Mouse (Mus musculus): ENCODE results near the gene Prg3. TPM values are rescaled to one million over a fixed set of nuclear protein-coding genes. Genes with fewer than 3 reads are reported as not detected.

Prg3 gene
- polyA plus RNA-seq, 1 experiment from 2014 or later, result not detected

DNA sequence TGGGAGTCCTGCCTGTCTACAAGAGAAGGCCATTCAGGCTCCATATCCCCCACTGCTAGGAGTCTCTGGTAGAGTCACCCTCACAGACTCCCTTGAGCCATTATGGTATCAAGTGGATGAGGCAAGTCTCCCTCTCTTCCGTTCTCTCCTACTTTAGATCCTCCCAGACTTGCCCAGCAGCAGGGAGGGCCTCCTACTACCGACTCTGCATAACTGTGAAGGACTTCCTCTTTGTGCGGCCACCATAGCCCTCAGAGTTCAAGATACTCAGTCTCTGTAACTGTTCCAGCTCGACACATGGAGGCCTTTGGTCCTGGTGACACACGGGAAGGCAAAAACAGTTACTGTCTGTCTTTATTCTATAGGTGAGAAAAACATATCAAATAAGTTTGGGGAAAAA, 39.3 kb downstream of the Prg3 start:
- no peaks in the 10 kb centered on the region for H3K36me3 ChIP-seq (ENCODE audit: poor library complexity, severe bottlenecking)
- no peaks in the 10 kb centered on the region for H3K9me3 ChIP-seq (replicated peaks)
- H3K4me2 ChIP-seq, result no peak overlapping the region
- H3K27ac ChIP-seq, result no peak overlapping the region
- H3K27me3 ChIP-seq, result no peaks in the 10 kb centered on the region
- ATAC-seq, result no peak
- no peaks in the 10 kb centered on the region for H3K4me1 ChIP-seq
- 79% methylated on average over 5 of the region's 5 CpGs for WGBS
- H3K4me3 ChIP-seq, result no peak overlapping the region
- H3K9ac ChIP-seq, result no peak overlapping the region

GRCm38 (mm10) chr2:85029897-85030296, 41.9 kb downstream of the Prg3 start:
- H3K9me3 ChIP-seq (replicated peaks), result no peaks in the 10 kb centered on the region
- H3K9ac ChIP-seq, result no peak overlapping the region
- H3K4me1 ChIP-seq, result no peaks in the 10 kb centered on the region
- H3K4me2 ChIP-seq, result no peak overlapping the region
- H3K36me3 ChIP-seq (ENCODE audit: poor library complexity, severe bottlenecking), result no peaks in the 10 kb centered on the region
- no peak overlapping the region for H3K27ac ChIP-seq
- WGBS, result 67% methylated on average over 6 of the region's 6 CpGs
- H3K27me3 ChIP-seq, result no peaks in the 10 kb centered on the region
- no peak overlapping the region for H3K4me3 ChIP-seq
- ATAC-seq, result no peak

DNA sequence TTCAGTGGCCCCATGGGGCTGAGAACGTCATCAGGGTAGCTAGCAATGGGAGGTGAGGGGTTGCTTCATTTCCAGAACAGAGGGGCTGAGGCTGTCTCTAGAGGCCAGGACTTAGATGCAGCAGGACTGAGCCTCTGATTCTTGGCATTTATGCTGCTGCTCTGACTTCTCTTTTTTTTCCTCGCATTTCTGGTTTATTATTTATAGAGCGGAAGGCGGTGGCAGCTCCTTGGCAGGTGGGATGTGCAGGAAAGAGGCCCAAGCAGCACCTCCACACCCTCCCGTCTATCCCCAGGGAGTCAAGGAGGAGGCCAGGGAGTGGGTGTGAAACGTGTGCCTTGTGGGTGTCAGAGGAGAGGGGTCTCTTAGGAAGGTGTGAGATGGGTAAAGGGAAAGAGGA, 43.0 kb downstream of the Prg3 start:
- no peaks in the 10 kb centered on the region for H3K4me1 ChIP-seq
- H3K27ac ChIP-seq, result no peak overlapping the region
- no peak overlapping the region for H3K4me2 ChIP-seq
- ATAC-seq, result no peak
- no peaks in the 10 kb centered on the region for H3K9me3 ChIP-seq (replicated peaks)
- WGBS, result 69% methylated on average over 6 of the region's 6 CpGs
- no peak overlapping the region for H3K4me3 ChIP-seq
- no peaks in the 10 kb centered on the region for H3K27me3 ChIP-seq
- no peak overlapping the region for H3K9ac ChIP-seq
- no peaks in the 10 kb centered on the region for H3K36me3 ChIP-seq (ENCODE audit: poor library complexity, severe bottlenecking)

- 84% methylated on average over 2 of the region's 2 CpGs for WGBS
- ATAC-seq, result no peak
- Histone ChIP-seq H3K27ac (no peak overlapping the region), H3K9ac (no peak overlapping the region), H3K4me3 (no peak overlapping the region), H3K4me1 (peaks cover 11% of the 10 kb centered on the region), H3K36me3 (ENCODE audit: poor library complexity, severe bottlenecking) (no peaks in the 10 kb centered on the region), H3K4me2 (no peak overlapping the region), H3K27me3 (no peaks in the 10 kb centered on the region), H3K9me3 (replicated peaks) (no peaks in the 10 kb centered on the region)
Measured at GRCm38 (mm10) chr2:85033121-85033520, 45.1 kb downstream of the Prg3 start.

- ATAC-seq, result no peak
- Histone ChIP-seq H3K4me1 (peaks cover 18% of the 10 kb centered on the region), H3K9me3 (replicated peaks) (no peaks in the 10 kb centered on the region), H3K36me3 (ENCODE audit: poor library complexity, severe bottlenecking) (0 out of 2 replicates have a peak, but pooled peaks cover under 1% of the 10 kb centered on the region), H3K4me2 (no peak overlapping the region), H3K4me3 (no peak overlapping the region), H3K27me3 (no peaks in the 10 kb centered on the region), H3K27ac (no peak overlapping the region), H3K9ac (no peak overlapping the region)
- 84% methylated on average over 7 of the region's 7 CpGs for WGBS
Measured at GRCm38 (mm10) chr2:85034169-85034568, 46.2 kb downstream of the Prg3 start.

- Histone ChIP-seq H3K27me3 (no peaks in the 10 kb centered on the region), H3K4me1 (peaks cover 18% of the 10 kb centered on the region), H3K9ac (peak overlapping the region; percentile 93), H3K4me3 (peak overlapping the region; percentile 86), H3K9me3 (replicated peaks) (no peaks in the 10 kb centered on the region), H3K27ac (peak overlapping the region; percentile 81; the same call in 1 of the 2 replicates), H3K36me3 (ENCODE audit: poor library complexity, severe bottlenecking) (peaks cover 24% of the 10 kb centered on the region), H3K4me2 (peak overlapping the region; percentile 73)
- peak; percentile 52 for ATAC-seq
- WGBS, result 9% methylated on average over 11 of the region's 11 CpGs
Measured at GRCm38 (mm10) chr2:85036507-85037046, 48.6 kb downstream of the Prg3 start.

DNA sequence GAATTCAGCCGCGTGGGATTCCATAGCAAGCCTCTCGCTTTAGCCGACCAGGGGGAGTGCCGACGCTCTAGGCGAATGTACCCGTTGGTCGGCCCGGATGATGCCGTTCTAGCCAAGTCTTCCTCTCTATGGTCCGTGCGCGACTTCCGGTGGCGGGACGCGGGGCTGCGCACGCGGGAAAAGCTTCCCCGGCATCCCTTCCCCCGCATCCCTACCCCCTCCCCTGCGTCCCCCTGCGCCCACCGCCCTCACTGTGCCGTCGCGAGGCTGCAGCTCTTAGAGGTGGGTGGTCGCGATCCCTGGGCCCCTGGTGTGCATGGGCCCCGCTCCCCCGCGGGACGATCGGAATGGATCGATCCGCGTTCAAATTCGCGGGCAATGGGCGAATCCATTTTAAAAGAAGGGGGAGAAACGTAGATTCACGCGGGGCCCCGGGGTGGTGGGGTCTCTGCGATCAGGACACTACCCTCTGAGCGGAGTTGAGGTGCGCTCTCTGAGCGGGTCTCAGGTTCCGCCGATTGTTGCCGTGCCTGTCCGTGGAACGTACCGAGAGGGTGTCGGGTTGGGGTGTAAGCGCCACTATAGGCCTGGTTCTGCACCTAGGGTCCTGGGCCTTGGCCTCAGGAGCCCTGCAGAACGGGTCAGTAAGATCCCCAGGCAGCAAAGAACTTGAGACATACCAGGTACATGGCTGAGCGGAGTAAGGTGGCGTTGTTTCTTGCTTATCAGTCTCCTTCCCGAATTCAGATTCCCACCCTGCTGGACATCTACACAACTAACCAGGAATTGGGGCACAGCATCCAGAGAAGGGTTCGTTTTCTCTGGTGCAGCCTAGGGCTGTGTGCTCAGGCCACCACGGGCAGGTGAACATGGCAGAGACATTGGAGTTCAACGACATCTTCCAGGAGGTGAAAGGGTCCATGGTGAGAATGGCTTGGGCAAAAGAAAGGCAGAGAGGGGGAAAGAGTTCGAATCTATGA, 49.3 kb downstream of the Prg3 start, which contains the start of the genes Ssrp1 and P2rx3:
Ssrp1 (plus strand) TSS at position 188 of the 980 bp plus-strand sequence.
P2rx3 (minus strand) TSS at position 416 of the 980 bp plus-strand sequence.
- Histone ChIP-seq H3K9me3 (replicated peaks) (no peaks in the 10 kb centered on the region), H3K4me2 (peak within 1 kb of the TSS; percentile 73), H3K4me3 (peak within 1 kb of the TSS; percentile 86), H3K4me1 (peaks cover 18% of the 10 kb centered on the region), H3K27ac (peak within 1 kb of the TSS; percentile 81), H3K36me3 (ENCODE audit: poor library complexity, severe bottlenecking) (peaks cover 32% of the 10 kb centered on the region), H3K27me3 (no peaks in the 10 kb centered on the region), H3K9ac (peak within 1 kb of the TSS; percentile 93)
- 1% methylated on average over 63 of the region's 66 CpGs for WGBS
- ATAC-seq, result peak; percentile 98

GRCm38 (mm10) chr2:85038336-85038735, 50.3 kb downstream of the Prg3 start:
- Histone ChIP-seq H3K9ac (peak overlapping the region; percentile 93), H3K9me3 (replicated peaks) (no peaks in the 10 kb centered on the region), H3K27ac (no peak overlapping the region), H3K36me3 (ENCODE audit: poor library complexity, severe bottlenecking) (peaks cover 42% of the 10 kb centered on the region), H3K4me3 (peak overlapping the region; percentile 86), H3K27me3 (no peaks in the 10 kb centered on the region), H3K4me1 (peaks cover 18% of the 10 kb centered on the region), H3K4me2 (peak overlapping the region; percentile 73)
- ATAC-seq, result no peak
- WGBS, result 77% methylated on average over 13 of the region's 13 CpGs

Other genes starting within 250 kb of the Prg3 start
- 6.1 and 7.5 TPM in 2 replicates for gene Gm19426, start 244.6 kb upstream of the Prg3 start, polyA plus RNA-seq (2015; fragmentation: Nextera tagmentation; extraction: Ambion mirVana)
- gene Serping1, start 212.8 kb upstream of the Prg3 start, polyA plus RNA-seq (2015; fragmentation: Nextera tagmentation; extraction: Ambion mirVana), result 22.3 and 25.6 TPM in 2 replicates
- 19.1 and 21.1 TPM in 2 replicates for gene Ube2l6, start 189.4 kb upstream of the Prg3 start, polyA plus RNA-seq (2015; fragmentation: Nextera tagmentation; extraction: Ambion mirVana)
- 0.09 TPM in 1 of 2 replicates, not detected in the other for gene Smtnl1, start 165.6 kb upstream of the Prg3 start, polyA plus RNA-seq (2015; fragmentation: Nextera tagmentation; extraction: Ambion mirVana)
- gene Timm10, start 161.2 kb upstream of the Prg3 start, polyA plus RNA-seq (2015; fragmentation: Nextera tagmentation; extraction: Ambion mirVana), result 58.0 and 62.5 TPM in 2 replicates
- gene Slc43a1, start 149.4 kb upstream of the Prg3 start, polyA plus RNA-seq (2015; fragmentation: Nextera tagmentation; extraction: Ambion mirVana), result 5.4 and 7.5 TPM in 2 replicates
- gene Rtn4rl2, start 101.5 kb upstream of the Prg3 start, polyA plus RNA-seq (2015; fragmentation: Nextera tagmentation; extraction: Ambion mirVana), result 3.6 and 5.6 TPM in 2 replicates
- 5.9 and 6.6 TPM in 2 replicates for gene Slc43a3, start 51.6 kb upstream of the Prg3 start, polyA plus RNA-seq (2015; fragmentation: Nextera tagmentation; extraction: Ambion mirVana)
- gene Prg2, start 7.8 kb upstream of the Prg3 start, polyA plus RNA-seq (2015; fragmentation: Nextera tagmentation; extraction: Ambion mirVana), result 0.44 TPM in 1 of 2 replicates, not detected in the other
- 281 and 310 TPM in 2 replicates for gene Ssrp1, start 49.0 kb downstream of the Prg3 start, polyA plus RNA-seq (2015; fragmentation: Nextera tagmentation; extraction: Ambion mirVana)
- 0.79 and 0.90 TPM in 2 replicates for gene P2rx3, start 49.2 kb downstream of the Prg3 start, polyA plus RNA-seq (2015; fragmentation: Nextera tagmentation; extraction: Ambion mirVana)
- gene Tnks1bp1, start 59.8 kb downstream of the Prg3 start, polyA plus RNA-seq (2015; fragmentation: Nextera tagmentation; extraction: Ambion mirVana), result 20.1 and 24.9 TPM in 2 replicates
- 20.0 and 21.7 TPM in 2 replicates for gene Aplnr, start 148.0 kb downstream of the Prg3 start, polyA plus RNA-seq (2015; fragmentation: Nextera tagmentation; extraction: Ambion mirVana)
- gene Lrrc55, start 209.0 kb downstream of the Prg3 start, polyA plus RNA-seq (2015; fragmentation: Nextera tagmentation; extraction: Ambion mirVana), result 4.5 and 6.2 TPM in 2 replicates

Data from forebrain, embryonic 13.5 days (tissue).